Mouse (Mus musculus) retina, adult 2 months (tissue): ENCODE data around the gene Gcnt4.

Experiments
- DNase-seq: peaks from one replicate; pipeline ENCODE4 v3.0.0-alpha.2; 2012; ENCODE audit warnings: low read depth, low spot score

The Gcnt4 gene

DNA sequence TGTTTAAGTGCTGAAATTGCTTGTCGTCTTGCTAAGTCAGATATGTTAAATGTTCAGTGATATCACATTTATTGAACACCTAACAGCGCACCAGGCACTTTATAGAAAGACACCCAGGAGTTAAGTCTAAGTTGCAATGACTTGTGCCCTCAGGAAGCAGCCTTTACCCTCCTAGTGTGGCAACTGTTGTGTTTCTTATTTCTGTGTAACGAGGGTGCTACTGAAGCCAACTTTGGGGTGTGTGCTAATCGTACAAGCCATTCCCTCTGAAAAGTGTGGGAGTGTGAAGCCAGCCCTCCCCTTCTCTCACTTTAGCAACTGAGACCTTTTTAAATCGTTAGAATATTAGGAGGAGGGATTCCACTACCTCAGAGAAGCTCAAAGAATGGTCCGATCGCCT, 23.2 kb downstream of the Gcnt4 start:
- DNase-seq, result no peak

DNA sequence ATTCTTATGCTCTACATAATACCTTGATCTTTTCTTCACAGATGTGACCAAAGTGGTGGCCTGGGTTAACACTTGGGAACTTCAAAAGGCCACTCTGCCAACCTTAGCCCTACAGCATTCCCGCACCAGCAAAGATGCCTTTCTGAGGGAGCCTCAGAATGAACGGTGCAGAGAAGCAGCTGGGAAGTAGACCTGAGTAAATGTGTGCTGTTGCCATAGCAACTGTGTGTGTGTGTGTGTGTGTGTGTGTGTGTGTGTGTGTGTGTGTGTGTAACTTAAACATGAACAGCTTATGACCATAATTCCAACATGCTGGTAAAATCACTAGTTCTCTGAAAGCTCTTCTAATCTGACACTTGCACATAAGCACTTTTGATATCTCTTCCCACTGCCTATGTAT, 27.4 kb downstream of the Gcnt4 start:
- no peak for DNase-seq

DNA sequence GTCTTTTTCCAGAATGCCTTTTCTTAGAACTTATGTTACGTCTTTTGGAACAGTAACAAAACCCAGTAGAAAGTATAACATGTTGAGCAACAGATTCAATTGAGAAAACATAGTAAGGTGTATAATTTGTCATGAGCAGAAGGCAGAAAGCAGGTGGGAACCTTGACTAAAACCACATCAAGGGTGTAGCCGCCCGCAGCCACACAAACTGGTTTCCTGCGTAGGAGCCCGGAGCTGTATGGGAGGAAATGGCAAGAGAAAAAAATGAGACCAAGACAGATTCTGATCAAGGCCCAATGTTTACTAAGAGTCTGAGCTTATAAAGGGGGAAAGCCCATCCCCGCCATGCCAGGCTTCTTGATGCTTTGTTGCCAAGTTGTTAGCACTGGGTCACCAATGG, 32.0 kb downstream of the Gcnt4 start:
- no peak for DNase-seq

DNA sequence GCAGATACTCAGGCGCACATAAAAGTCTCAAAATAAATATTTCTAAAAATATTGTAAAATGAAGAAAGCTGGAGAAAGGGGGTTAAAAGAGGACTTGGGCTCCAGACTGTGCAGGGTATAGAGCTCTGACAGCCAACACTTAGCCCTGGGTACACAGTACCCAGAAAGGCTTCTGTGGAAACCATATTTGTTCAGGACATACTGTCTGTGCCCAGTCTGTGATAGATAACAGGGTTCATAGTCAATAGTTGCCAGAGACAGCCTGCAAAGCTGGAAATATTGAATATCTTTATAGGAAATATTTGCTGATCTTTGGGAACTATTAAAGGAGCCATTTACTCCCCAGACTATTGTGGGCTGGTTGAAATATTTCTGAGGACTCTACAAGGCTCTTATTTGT, 35.5 kb downstream of the Gcnt4 start:
- no peak for DNase-seq

DNA sequence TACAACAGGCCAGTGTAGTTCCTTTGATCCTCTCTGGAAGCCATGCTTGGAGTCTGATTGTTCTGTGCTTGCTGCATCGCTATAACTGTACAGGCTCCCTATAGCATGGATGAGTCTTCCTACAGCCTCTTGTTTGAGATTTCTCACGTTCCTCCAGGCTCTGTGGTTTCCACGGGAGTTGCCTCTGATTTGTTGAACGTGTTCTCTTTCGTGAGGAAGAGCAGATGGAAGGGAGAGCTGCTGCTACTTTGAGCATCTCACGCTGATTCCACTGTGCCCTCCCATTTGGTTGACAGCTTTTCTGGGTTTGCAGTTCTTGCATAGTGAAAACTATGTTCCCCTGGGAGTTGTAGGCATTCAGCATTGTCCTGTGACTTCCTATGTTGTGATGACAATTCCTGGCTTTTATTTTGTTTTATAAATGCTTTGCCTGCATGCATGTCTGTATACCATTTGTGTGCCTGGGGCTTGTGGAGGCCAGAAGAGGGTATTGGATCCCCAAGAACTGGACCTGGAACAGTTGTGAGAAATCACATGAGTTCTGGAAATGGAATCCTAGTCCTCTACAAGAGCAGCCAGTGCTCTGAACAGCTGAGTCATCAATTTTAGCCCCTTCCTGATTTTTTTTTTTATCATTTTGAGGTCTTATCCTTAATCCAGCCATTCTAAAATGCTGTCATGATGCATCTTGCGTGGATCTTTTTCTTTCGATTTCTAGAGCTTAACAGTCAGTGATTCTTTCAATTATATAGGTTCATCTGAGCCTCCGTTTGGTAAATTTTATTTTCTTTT, 37.1 kb downstream of the Gcnt4 start:
- no peak for DNase-seq

DNA sequence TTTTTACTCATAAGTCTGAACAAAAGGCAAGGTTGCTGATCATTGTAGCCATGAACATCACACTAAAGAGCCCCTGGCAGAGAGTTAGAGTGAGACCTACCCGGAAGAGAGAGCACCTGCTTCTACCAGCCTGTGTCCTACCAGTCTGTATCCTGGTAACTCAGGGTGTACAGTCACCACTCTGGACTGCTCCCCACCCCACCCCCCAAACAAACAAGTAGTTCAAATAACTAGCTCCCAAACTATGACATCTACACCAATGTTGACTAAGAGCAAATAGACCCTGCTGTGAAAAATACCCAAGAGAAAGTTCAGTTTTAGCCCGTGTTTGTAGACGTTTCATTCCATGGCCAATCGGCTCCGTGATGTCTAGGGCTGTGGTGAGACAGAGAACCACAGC, 38.3 kb downstream of the Gcnt4 start:
- no peak for DNase-seq

DNA sequence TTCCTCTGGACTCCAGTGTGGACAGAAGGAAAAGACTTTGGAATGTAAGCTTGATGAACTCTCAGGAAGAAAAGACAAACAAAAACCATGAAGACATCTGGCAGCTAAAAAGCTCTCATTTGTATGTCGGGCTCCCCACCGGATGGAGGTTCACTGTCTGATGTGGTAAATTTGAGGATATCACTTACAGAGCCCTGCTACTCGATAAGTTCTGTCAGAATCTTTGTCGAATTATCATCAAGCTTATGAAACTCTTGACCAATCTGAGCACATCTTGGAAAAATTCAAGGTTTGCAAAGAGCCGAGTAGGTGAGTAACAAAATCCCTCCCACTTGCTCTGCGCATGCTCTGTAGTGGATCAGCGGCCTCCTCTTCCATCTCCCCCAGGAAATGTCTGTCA, 40.5 kb downstream of the Gcnt4 start:
- no peak for DNase-seq

DNA sequence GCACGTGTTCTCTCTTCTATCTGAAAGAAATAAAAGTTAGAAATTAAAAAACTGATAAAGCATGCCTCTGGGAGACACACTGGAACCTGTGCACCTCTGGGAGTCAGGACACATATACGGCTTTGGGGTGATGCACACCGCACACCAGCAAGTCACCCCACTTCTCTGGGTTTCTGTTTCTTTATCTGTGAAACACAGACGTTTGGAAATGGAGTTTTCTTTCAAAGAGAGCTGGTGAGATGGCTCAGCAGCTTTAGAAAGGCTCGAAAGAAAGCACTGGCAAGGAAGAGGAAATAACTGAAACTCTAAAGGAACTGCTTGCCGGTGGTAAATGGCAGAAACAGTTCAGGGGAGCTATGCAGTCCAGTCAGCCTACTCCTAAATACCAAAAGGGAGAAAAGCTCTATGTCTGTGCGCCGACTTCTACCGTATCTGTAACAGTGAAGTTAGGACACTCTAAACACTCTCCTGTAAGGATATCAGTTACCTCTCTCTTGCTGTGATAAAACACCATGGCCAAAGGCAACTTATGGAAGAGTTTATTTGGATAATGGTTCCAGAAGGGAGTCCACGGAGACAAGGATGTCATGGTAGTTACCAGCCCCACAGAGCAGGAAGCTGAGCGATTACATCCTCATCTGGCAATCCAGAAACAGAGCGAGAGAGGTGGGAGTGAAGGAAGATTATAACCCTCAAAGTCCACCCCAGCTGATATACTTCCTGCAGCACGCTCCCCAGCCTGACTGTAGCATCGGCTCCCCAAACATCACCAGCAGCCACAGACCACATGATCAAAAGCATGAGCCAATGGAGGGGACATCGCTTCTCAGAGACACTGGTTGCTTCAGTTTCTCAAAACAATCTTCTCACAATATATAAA, 42.0 kb downstream of the Gcnt4 start:
- no peak for DNase-seq

DNA sequence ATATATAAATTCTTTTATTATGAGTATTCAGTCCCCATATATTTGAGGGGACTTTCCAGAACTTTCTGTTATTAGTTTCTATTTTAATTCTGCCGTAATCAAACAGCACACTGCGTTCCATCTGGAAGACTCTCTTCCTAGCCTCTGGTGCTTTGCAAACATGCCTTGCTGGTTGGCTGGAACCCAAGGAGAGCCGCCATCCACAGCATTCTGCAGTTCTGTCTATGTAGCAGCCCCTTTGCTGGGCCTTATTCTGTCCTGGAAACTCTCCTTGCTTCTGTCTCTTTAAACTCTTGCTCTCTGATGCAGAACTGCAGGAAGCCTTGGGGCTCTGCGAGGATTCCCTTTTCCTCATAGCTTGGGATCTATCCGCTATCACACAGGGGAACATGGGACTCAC, 42.6 kb downstream of the Gcnt4 start:
- DNase-seq, result no peak

DNA sequence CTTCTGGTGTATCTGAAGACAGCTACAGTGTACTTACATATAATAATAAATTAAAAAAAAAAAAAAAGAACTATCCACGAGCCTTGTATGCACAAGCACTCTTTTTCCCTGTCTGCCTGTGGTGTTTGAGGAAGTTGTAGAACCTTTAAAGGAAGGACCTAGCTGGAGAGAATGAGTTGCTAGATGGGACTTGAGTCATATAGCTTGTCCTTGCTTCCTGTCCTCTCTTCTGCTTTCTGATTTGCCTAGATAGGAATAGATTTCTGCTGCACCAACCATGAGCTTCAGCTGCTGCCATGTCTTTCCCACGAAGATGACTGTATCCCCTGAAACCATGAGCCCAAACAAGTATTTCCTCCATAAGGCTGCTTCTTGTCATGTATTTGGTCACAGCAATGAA, 43.3 kb downstream of the Gcnt4 start:
- DNase-seq, result no peak

DNA sequence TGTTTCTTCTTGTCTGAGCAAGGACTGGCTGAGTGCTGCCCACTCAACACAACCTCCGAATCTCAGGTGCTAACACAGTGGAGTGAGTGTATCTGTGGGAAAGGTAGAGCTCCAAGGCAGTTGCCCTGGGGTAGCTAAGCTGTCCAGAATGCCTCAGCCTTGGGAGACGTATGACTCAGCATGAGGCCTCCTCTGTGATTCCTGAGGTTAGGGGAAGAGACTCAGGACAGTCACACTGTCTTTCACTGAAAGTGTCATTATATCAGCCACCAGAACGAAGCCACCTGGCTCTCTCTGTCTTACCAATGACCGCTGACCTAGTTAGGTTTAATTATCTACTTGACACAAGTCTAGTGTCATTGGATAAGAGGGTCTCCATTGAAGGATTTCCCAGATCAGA, 46.6 kb downstream of the Gcnt4 start:
- no peak for DNase-seq

DNA sequence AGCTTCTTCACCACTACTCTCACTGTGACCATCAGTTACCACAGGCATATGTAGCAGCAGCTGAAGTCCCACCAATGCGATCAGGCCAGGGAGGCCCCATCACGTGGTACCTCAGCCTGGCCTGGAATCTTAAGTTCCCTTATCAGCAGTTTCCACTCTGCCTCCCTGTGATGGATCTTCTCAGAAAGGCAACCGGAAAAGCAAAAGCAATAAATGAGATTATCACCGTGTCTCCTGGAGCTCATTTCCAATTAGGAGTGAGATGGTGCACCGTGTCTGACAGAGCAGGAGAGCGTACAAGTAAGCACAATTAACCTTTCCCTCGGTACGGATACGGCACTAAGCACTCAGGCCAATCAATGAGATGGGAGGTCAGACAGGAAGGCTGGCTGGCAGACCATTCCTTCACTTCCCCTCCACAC, 47.4 kb downstream of the Gcnt4 start:
- DNase-seq, result no peak

DNA sequence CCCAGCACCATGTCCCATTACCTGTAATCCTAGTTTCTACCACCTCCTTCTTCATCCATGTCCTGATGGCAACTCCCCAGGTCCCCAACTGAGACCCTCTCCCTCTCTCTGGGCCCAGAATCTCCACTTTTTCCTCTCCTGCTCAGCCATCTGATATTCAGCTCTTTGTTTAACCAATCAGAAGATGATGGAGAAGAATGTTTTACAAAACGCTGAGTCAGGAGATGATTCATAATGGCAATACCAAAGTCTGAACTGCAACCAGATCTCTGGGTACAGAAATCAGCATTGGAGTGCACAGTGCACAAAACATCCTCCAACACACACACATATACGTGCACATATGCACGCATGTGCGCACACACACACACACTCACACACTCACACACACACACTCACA, 48.8 kb downstream of the Gcnt4 start:
- no peak for DNase-seq

DNA sequence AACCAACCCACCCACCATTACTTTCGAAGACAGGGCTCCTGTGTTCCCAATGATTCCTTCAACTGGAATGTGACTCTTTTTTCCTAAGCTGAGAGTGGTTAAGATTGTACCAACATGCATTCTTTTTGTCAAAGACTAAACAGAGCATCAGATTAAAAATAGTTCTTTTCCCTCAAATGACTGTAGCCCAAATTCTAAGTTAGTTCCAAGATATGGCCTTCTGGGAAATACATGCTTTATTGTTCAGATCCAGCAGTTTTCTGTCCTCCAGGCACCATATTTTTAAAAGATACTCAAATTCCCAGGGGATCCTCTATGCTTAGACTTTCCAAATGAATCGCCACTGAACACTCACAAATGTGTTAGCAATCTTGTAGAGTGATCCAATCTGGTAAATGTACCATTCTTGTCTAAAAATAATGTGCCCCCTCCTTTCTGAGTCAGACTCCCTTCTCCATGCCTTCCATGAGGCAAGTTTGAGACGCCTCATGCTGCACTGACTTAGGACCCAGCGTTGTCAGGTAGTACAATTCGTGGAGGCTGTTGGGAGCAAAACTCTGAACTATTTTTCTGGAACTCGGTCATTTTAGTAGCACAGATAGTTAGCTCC, 52.6 kb downstream of the Gcnt4 start:
- DNase-seq, result no peak

DNA sequence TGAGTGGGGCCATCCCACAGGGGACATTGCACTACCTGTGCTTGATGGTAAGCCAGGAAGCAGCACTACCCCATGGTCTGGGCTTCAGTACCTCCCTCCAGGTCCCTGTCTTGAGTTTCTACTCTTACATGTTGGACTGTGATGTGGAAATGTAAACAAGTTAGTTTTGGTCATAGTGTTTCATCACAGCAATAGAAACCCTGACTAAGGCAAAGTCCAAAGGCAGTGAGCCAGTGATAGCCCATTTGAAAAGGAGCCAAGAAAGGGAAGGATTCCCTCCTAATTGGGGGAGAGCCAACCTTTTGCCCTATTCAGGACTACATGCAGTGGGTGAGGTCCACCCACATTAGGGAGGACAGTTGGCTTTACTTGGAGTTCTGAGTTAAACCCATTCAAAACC, 56.1 kb downstream of the Gcnt4 start:
- no peak for DNase-seq

DNA sequence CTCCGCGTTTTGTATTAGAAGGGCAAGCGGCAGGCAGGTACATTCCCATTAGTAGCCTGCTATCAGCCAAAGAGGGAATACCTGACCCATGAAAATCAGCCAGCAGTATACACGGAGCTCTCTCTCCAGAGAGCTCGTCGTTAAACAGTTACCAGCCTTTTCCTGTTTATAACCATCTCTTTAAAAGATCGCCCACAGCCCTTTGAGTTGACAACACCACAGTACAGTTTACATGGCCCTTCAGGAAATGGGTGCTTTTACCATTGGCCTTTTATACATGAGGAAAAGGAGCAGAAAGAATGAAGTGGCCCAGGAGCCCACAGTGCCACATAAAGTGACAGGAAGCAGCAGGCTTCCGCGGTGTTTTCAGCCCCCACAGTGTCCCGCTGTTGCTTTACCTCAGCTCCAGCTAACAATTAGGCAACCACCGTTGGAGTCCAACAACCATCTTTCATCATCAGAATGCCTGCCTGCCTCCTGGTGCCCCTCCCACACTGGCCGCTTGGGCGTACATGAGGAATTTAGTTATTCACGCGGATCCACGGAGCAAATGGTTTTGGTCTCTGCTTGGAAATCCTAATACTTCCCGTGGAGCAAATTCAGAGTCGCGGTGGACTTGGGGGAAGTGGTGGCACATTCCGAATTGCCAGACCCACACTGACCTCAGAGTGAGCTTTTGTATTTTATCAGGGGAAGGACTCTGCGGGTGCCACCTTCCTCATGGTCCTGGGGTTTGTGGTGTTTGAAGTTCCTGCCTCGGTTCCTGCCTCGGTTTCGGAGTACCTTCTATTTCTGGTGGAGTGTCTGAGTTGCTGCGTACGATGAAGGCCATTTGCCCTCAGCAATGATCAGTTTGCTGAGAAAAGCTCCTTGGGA, 59.0 kb downstream of the Gcnt4 start:
- DNase-seq, result no peak

DNA sequence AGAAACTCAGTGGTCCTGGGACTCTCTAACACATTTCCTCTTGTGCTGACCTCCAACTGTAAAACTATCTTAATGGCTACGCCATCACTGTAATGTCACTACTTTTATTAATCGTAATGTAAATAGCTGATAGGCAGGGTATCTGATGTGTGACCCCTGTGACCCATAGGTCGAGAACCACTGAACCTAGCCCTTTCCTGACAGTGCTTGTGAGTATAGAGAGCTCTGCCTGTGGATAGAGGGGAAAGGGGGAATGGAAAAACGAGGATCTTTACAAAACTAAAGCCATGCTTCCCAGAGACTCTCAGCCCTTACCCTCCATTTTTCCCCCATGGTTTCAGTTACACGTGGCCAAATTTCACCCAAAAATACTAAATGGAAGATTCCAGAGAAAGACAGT, 60.2 kb downstream of the Gcnt4 start:
- no peak for DNase-seq

DNA sequence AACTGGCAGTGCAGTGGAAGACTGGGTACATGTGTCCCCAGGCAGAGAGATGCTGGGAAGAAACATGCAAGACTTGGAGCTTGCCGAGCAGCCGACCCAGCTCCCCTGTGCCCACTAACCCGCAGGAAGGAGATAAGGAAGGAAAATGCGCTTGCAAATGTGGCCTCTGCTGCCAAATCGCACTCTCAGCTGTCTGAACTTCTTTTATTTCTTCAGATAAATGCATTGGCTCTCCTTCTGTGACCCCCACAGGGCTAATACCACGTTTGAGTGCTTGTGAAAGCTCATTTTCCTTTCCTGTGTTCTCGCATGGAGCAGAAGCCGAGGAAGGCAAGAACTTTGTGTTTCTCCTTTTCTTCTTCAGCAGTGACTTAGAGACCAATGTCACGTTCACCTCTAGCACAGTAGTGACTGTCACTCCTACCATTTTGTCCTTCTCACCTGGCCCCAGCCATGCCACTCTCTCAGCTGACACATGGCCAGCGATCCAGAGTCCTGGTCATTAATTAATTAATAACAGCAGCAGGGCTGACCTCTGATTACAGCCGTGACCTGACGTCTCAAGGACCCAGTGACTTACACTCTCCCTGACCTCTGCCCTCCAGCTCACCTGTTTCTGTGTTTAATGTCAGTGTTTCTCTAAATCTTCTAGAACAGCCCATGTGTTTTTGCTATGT, 61.2 kb downstream of the Gcnt4 start:
- no peak for DNase-seq

DNA sequence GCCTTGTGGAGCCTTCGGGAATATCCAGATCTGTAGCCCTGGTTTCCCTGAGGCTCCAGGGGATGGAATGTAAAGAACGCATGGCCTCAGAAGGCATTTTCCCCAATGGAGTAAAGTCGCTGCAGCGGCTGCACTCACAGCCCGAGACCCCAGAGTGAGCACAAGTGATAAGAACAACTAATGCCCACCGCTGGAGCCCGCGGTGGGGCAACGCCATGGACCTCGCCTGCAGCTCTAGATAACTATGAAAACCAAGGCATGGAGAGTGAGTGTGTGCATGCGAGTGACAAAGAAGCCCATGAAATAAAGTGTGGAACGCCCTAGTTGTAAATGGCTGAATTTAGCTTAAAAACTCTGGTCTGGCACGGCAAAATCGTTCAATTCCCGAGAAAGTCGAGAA, 64.6 kb downstream of the Gcnt4 start:
- no peak for DNase-seq

DNA sequence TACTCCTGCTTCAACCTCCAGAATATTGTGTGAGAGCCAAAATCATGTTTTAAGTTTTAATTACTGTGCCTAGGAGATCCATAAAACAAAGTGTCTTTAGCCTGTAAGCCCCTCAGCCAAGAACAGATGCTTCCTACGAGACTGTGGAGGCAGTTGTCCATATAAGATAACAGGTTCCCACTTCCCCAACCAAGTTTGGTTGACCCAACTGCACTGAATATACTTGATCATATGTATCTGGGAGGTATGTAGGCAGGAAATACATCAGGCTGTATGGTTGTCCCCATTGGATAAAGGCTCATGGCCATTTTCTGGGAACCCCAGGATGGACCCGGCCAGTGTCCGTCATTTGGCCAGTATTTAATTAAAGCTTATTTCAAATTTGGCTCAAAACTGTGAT, 65.6 kb downstream of the Gcnt4 start:
- DNase-seq, result no peak
